Mouse (Mus musculus) right cerebral cortex, adult 18-20 months (tissue): ENCODE results near the gene Cend1.
A peak's percentile ranks its signal among the peaks of the same experiment; 100 is the strongest.

ENCODE experiments used
- DNase-seq: peaks from one replicate; pipeline ENCODE4 v3.0.0; 2022; ENCODE audit warnings: mixed read lengths

The Cend1 gene

DNA sequence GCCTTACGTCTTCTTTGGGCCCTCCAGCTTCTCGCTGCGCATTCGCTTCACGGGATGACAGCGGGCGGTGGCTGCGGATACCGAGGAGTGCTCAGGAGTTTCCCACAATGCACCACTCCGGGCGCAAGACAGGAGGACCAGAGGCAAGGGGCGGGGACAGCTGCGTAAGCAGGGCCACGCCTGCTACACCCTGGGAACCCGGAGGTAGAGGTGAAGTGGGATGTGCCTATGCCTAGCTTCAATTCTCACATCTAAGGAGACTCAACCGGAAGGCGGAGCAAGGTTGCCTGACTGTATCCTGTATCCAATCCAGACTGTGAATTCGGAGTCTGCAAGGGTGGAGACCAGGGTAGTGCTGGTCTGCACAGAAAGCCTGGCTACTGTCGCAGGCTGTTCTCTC lies at the start of gene Cend1:
Gene Cend1, minus strand, starts transcription at position 182 of the 400 bp plus-strand sequence.
- peak; percentile 95 for DNase-seq

DNA sequence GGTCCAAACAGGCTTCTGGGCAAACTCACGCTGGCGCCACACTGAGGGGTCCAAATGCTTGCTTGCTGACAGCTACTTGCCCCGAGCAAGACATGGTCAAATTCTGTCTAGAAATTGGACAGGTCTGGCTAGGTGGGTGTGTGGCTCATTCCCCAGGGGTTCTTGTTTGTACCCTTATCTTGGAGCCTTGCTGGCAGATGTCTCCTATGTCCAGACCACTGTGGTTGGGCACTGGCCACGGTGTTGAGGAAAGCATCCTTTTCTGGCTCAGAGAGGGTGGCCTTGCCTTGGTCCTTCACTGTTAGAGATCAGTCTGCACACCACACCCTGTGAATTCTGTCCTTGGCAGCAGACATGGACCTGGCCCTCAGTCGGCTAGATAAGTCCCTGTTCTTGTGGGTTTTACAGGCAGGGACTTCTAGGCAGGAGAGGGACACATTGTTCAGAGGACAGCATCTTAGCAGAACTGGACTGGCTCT lies 49.0 kb upstream of the Cend1 start:
- DNase-seq: no peak

DNA sequence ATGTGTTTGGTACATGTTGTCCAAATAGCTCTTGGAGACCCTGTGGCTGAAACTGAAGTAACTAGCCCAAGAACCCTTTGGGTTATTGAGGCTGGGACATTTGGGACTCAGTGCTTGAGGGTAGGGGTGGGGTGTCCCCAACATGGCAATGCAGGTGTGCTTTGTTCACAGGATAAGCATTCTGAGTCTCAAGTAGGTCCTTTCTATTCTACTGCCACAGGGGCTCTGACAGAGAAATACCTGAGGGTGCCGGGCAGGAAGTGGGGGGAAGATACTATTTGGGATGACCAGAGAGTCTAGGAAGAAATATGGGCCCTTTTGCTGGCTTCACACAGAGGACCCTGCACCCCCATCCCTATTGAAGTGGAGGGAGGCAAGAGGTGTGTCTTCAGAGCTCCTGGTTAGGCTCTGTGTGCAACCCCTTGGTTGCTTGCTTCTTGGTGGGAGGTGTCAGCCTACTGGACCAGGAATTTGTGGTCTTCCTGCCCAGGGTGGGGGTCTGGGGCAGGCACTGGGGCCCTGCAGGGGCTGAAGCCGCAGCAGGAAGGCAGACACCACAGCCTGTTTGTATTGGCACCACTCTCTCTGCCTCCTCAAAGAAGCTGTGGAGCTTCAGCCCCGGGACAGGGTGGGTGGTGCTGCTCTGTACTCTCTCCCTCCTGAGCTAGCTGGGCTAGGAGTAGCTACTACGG lies 48.4 kb upstream of the Cend1 start:
- DNase-seq: no peak

DNA sequence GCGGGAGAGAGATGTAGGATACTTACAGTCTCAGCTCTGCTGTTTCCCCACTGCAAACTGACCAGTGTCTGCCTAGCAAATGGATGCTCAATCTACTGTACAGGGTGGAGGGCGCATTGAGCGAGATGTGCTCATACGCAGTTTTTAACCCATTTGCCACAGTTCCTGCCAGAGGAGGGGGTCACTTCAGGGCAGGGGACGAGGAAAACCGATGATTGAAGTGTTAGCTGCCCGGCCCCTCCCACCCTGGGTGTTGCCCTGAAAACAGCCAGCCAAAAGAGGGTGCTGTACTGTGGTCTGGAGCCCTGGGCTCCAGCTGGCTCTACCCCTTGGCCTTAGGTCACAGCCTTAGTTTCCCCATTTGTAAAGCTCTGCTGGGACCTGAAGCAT lies 47.7 kb upstream of the Cend1 start:
- no peak for DNase-seq

DNA sequence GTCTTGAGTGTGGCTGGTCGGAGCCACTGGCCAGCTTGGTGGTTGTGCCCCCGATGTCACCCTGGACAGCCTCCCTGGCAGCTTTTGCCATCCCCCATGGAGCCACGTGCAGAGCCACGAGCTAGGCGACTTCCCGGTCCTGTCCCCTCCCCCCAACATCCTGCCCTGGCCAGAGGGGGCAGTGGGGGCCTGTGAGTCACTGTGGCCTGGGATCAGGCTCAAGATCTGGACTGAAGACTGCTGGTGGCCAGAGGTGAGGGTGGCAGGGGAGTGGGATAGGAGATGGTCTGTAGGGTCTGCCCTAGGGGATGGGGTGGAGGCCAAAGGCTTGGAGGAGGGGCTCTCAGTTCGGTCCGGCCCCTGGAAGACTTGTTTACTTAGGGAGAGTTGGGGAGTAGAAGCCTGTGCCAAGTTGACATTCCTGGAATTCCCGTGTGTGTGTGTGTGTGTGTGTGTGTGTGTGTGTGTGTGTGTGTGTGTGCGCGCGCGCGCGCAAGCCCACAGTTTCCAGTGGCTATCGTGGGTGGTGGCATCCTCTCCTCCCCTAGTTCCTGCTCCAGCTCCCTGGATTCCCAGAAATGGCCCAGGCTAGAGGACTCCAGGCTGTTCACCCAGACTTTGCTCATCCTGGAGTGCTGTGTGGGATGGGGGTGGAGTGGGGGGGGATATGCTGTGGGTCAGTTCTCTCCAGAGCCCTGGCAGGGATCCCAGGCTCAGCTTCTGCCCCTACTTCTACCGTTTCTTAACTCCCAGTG lies 47.1 kb upstream of the Cend1 start:
- peak; percentile 52 for DNase-seq

DNA sequence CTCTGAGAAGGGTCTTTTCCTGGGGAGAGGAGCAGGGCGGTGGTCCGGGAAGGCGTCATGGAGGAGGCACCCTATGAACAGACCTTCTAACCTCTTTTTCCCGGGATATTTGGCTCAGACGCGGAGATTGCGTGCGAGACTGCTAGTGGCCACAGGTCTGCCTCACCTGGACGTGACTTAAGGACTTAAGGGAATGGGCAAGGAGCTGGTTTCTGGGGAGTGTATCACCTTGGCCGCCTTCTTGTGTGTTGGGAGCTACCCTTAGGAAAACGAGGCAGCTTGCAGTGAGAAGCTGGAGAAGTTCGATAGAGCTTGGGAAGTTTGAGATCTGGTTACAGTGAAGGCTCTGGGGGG lies 46.5 kb upstream of the Cend1 start:
- DNase-seq: no peak

DNA sequence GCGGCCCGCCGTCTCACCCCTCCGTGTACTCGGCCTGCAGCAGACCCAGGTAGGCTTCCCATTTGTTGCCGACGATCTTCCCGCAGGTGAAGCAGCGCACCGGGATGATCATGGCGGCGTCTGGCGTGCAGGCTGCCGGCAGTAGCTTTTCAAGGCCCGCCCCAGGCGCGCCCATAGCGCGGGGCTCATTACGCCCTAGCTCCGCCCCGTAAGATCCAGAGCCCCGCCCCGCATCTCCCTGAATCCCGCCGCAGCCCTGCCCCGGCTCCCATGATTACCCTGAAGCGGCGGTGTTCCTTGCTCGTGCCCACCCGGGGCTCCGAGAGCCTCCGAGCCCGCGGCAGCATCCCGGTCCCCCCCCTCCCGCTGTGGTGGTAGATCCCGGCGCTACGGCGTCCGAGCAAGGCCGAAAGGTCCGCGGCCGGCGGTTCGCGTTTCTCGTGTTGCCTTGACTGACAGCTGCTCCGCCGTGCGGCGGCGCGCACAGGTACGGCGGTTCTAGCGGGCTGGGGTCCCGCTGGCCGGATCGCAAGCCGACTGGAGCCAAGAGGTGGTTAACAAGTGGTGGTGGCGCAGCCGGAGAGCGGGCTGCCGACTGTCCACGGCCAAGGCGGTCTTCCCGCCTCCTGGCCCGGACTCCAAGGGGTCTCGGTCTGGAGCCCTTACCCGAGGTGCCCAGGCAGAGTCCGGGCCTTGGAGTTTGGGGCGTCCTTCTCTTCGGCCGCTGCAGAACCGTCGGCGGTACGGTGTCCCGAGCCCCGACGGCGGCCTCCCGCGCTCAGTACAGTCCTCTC lies 45.9 kb upstream of the Cend1 start, which contains the start of the genes Polr2l and Tspan4:
Gene Polr2l, minus strand, starts transcription at position 122 of the 794 bp plus-strand sequence.
Gene Tspan4, plus strand, starts transcription at position 230 of the 794 bp plus-strand sequence.
- peak; percentile 84 for DNase-seq

DNA sequence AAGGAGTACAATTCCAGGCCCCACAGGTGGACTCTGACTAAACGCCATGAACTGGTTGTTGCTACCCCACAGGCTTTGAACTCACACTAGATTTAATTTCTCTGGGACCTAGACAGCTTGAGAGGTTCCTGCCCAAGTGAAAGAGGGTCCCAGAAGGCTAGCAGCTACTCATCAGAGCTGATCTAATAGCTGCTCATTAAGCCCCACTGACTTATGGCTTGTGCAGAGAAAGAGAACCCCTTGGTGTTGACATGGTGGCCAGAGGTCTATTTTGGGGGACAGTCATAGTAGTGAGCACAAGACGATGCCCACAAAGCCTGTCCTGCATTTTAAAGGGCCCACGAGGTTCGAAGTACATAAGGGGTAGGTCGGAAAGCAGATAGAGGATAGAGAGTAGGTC lies 44.9 kb upstream of the Cend1 start:
- DNase-seq: no peak

DNA sequence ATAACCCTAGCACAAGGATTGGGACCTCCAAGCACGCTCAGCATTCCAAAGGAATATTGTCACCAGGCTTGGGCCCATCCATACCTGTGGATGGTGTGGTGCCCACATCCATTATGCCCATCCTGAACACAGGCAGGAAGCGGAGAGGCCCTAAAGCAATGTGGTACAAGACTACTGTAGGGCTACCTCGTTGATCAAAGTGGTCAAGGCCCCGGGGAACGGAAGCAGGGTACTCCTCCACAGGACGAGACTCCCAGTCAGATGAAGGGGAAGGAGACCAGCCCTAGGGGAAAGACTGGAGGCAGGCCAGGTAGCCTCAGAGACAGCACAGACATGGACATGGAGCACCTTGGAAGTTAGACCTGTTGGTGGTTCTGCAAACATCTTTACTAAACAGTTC lies 43.5 kb upstream of the Cend1 start:
- no peak for DNase-seq

DNA sequence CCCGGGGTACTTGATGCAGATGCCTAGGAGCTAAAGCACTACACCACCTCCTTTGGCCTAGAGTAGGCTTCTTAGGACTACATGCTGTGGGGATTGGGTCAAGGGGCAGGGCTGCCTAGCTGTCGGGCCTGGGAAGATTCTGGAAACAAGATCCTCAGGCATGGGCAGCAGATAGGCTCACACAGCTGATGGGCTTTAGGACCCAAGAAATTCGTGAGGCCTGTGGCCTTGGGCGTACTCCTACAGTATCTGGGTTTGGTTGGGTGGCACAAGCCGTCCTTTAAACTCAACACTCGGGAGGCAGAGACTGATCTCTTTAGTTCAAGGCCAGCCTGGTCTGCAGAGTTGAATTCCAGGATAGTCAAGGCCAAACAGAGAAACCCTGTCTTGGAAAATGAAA lies 42.9 kb upstream of the Cend1 start:
- DNase-seq: no peak

DNA sequence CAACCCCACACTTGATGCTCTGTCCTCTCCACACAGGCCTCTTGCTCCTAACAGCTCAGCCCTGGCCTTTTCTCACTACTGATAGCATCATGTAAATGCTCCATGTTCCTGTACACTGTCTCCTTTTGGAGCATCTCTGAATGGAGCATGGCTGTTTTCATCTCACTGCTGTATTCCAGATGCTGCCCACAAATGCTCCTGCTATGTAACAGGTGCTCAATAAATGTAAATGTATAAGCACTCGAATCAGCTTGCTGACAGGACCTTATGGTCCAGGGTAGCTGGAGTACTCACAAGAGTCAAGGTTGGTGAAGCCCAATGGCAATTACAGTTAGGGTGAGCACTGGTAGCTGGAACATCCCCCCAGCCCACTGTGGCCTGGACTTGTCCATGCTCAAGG lies 41.9 kb upstream of the Cend1 start:
- DNase-seq: no peak

DNA sequence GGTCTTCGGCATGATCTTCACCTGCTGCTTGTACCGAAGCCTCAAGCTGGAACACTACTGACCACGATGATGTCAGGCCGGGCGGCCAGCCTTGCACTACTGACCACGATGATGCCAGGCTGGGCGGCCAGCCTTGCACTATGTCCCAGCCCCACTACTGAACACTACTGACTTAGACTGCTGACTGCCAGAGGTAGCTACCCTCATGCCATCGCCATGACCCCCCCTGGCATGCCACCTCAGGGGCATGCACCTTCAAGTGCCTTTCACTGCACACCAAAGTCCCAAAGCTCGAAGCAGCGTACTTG lies 41.3 kb upstream of the Cend1 start:
- no peak for DNase-seq

DNA sequence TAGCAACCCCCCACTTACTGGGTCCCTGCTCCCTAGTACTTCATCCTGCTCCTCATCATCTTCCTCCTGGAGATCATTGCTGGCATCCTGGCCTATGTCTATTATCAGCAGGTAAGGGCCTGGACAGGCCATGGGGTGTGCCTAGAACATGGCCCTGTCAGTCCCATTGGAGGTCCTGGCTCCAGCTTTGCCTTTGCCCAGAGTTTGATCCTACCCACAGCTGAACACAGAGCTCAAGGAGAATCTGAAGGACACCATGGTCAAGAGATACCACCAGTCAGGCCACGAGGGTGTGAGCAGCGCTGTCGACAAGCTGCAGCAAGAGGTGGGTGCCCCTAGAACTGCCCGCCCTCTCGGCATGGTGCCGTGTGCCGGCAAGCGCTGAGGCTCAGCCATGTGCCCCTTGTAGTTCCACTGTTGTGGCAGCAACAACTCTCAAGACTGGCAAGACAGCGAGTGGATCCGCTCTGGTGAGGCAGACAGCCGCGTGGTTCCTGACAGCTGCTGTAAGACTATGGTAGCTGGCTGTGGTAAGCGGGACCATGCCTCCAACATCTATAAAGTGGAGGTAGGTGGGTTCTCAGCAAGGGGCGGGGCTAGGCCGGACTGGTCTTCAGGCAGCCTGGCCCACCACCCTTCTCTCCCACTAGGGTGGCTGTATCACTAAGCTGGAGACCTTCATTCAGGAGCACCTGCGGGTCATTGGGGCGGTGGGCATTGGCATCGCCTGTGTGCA lies 40.8 kb upstream of the Cend1 start:
- no peak for DNase-seq

DNA sequence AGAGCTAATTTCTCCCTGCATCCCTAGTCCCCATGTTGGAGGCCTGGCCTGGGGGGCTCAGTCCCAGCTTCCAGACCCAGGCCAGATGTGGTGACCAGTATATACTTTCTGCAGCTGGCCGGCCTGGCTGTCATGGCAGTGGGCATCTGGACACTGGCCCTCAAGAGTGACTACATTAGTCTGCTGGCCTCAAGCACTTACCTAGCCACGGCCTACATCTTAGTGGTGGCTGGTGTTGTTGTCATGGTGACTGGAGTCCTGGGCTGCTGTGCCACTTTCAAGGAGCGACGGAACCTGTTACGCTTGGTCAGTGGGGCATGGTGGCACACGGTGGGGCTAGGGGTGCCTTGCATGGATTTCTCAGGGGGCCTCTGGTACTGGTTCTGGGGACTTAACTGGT lies 40.1 kb upstream of the Cend1 start:
- DNase-seq: no peak

DNA sequence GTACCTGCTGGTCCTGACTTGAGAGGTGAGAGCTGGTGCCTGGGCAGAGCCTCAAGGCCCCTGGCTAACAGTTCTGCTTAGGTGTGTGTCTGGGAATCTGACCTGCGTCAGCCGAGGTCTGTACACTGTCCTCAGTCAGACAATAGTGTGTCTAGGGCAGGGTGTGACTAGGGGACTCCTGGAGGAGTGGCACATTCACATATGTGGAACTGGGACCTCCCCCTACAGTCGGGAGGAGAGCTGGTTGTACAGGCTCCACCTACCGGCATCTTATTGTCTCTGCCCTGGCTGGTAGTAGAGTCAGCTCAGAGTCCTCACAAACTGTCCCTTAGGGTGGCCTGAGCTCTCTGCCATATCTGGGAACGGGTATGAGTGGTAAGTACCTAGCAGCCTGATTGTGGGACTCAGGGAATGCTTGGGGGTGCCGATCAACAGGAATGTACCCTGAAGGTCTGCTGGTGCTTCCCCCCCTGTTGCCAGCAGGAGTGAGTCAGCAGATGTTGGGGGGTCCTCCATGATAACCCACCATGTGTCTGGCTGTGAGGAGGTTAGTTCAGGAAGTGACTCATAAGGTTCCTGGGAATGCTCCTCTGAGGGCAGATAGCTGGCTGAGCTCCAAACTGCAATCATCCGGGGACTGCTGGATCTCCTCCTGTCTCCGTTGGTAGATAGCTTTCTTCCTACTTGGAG lies 39.4 kb upstream of the Cend1 start:
- DNase-seq: no peak

DNA sequence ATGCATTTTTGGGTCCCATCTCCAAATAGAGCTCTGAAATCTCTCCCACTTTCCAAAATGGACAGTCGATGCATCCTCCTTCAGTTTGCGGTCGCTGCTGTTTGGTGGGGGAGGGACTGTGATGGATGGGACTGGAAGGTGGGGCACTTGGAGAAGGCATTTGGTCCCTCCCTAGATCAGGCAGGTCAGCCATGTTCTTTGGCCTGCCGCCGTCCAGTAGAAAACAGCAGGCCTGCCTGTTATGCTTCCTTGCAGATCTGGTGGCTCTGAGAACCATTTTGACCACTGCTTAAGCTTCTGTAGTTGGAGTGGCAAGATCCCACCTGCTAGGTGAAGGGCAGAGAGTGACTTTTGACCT lies 38.9 kb upstream of the Cend1 start:
- DNase-seq: no peak

DNA sequence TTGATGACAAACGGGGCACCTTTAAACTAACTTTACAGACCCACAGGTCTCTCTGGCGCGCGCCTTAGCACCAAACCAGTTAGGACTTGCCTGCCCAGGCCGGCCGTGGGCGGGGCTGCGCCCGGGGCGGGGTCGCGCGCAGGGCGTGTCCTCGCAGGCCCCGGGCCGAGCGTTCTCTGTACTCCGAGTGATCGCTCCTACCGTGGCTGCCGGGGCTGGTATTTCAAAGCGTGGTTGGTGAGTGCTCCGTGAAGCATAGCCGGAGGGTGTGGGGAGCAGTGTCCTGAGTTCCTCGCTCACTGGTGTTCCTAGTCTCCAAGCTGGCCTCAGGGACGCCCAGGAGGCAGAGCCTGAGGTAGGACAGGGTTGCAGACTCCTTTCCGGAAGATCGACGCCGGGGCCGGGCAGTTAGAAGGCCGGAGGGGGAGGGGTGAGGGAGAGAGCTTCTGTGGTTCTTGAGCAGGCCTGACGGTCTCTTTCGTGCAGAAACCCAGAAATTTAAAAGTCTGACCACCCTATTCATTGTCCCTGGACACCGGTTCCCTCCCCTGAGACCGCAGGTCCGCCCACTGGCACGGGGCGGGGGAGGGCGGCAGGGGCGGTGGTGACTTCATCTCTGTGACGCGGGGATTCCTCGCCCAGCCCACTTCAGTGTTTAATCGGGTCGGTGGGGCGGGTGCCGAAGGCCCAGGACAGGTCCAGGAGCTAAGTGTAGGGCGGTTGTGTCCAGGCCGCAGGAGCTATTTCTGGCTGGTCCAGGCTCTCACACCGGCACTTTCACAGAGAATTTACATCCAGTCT lies 38.1 kb upstream of the Cend1 start, which contains the start of gene Cd151:
Gene Cd151, plus strand, starts transcription at position 163 of the 801 bp plus-strand sequence.
- peak; percentile 71 for DNase-seq

DNA sequence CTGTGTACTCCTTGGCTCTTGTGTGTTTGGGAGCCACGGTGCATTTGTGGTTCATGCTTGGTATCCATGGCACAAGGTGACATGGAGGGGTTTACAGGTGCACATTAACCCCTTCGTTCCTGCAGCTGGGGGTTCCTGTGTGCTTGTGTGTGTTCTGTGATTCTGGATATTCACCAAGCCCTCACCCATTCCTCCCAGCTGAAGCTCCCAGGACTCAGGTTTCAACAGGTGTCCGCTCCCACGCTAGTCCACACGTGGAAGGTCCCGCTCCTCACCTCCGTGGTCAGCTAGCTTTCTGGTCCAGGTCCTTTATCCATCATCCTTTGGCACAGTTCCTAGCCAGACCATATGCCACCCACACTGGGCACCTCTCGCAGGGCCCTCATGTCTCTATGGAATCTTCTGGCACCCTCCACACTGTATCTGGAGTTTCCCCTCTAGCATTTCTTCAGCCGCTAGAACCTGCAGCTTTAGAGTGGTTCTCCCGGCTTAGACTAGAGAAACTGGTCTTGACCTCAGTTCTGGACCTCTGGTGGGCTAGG lies 37.4 kb upstream of the Cend1 start:
- no peak for DNase-seq

DNA sequence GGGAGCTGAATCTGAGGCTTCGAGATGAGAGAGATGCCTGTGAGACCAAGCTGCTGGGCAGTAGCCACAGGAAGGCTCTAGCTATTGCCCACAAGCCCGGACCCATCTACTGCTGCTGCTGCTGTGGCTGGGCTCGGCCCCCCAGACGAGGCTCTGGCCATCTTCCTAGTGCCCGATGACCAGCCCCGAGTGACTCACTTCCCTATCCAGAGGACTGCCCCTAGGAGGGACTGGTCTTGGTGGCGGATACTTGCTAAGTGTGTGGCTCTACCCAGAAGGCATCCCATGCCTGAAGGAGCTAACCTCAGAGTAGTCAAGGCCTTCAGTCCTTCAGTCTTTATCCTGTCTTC lies 36.7 kb upstream of the Cend1 start:
- DNase-seq: no peak

DNA sequence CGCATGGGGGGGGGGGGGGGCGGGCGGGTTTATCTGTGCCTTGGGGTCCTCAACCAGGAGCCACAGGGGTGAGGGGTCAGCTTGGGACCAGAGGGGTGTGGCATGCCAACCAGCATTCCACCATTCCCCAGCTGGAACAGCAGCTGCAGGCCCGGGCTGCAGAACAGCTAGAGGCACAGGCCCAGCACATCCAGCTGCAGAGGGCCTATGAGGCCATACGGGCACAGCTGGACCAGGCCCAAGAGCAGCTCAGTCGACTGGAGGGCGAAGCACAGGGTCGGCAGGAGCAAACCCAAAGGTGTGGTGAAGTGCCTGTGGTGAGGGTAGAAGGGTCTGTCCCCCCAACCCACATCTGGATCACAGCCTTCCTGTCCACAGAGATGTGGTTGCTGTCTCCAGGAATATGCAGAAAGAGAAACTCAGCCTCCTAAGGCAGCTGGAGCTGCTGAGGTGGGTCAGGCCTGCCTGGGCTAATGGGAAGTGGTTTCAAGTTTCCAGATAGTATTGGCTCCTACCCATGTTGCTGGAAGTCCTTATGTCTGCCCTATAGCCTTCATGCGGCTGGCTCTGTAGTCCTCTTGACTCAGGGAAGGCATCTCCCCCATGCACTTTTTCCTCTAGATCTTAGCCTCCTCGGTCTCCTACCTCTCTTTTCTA lies 36.2 kb upstream of the Cend1 start:
- no peak for DNase-seq
